Mouse (Mus musculus) heart, adult 11 months (tissue): ENCODE measurements around the gene Daxx.
"Not testable (repeated sequence)": the region's sequence is repeated elsewhere in the genome, so short reads cannot be mapped to it uniquely, and the experiment has no call there.

Experiments
- DNase-seq: peaks from one replicate; pipeline ENCODE4 v3.0.0; 2022

The Daxx gene

DNA sequence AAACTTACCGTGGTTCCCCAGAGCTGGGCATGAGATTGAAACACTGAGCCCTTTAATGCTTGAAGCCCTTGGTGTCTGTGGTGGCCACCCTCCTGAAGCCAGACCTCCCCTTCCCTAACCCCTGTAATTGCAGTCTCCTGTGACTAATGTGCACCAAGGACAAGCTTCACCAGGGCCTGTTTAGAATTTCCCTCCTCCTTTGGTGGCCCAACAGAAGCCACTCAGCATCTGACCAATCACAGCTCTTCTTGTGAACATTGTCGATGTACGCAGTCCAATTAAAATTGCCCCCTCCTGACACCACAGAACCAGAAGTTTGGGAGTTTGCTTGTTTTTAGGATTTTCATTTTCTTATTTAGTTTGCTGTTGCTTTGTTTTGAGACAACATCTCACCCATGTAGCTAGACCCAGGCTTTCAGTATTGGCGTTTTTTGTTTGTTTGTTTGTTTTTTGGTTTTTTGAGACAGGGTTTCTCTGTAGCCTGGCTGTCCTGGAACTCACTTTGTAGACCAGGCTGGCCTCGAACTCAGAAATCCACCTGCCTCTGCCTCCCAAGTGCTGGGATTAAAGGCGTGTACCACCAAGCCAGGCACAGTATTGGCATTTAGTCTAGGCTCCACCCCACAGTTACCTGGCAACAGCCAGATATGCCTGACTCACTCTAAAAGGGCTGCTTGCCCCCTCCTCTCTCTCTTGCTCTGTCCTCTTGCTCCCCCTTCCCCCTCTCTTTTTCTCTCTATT lies 5.1 kb upstream of the Daxx start:
- DNase-seq, result not testable (repeated sequence)

DNA sequence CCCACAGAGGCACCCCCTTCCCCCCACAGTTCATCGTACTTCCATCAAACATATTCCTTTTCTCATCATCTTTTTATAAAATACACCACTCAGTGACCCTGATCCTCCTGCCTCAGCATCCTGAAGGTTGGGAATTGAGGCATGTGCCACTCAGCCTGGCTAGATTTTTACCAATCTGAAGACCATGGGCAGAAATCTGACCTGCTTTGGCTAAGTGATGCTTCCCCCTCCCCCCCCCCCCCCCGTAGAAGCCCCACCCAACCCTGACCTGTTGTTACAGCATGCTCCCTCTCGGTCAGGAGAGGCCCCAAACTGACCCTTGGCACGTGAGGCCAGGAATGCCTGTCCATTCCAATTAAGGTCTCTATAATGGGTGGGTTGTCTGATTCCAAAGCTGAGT lies 4.4 kb upstream of the Daxx start, which contains the start of gene Platr17:
Platr17 (plus strand) TSS at position 301 of the 400 bp plus-strand sequence.
- DNase-seq, result not testable (repeated sequence)

- DNase-seq, result peak; percentile 96
Measured at GRCm38 (mm10) chr17:33908331-33909076, 710 bp upstream of the Daxx start.

GRCm38 (mm10) chr17:33909869-33910250 lies 646 bp downstream of the Daxx start:
- peak; percentile 97 for DNase-seq

DNA sequence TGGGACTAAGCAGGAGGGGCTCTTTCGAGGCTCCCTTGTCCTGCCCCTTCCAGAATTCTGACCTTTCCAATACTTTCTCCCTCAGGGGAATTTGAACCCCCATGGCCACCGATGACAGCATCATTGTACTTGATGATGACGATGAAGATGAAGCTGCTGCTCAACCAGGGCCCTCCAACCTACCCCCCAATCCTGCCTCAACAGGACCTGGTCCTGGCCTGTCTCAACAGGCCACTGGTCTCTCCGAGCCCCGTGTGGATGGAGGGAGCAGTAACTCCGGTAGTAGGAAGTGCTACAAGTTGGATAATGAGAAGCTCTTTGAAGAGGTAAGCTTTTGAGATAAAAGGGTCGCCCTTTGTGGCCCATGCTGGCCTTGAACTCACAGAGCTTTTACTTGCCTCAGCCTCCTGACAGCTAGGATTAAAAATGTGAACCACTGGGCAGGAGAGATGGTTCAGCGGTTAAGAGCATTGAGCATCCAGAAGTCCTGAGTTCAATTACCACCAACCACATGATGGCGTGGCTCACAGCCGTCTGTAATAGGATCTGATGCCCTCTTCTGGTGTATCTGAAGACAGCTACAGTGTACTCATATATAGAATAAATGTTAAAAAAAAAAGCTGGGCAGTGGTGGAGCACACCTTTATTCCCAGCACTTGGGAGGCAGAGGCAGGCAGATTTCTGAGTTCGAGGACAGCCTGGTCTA lies 1.3 kb downstream of the Daxx start:
- peak; percentile 93 for DNase-seq

- DNase-seq, result peak; percentile 94
Measured at GRCm38 (mm10) chr17:33911052-33911812, 2.0 kb downstream of the Daxx start.

DNA sequence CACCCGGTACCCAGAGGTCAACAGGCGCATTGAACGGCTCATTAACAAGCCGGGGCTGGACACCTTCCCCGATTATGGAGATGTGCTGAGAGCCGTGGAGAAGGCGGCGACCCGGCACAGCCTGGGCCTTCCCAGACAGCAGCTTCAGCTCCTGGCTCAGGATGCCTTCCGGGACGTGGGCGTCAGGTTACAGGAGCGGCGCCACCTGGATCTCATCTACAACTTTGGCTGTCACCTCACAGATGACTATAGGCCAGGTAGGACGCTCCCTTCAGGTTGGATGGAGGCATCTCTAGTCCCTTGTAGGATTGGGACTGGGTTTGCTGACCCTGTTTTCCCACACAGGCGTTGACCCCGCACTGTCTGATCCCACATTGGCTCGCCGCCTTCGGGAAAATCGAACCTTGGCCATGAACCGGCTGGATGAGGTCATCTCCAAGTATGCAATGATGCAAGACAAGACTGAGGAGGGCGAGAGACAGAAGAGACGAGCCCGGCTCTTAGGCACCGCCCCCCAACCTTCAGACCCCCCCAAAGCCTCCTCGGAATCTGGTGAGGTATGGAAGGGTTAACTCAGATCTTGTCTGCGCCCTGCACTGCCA lies 2.7 kb downstream of the Daxx start:
- DNase-seq, result peak; percentile 92

GRCm38 (mm10) chr17:33913264-33913663 lies 4.0 kb downstream of the Daxx start:
- DNase-seq, result no peak

DNA sequence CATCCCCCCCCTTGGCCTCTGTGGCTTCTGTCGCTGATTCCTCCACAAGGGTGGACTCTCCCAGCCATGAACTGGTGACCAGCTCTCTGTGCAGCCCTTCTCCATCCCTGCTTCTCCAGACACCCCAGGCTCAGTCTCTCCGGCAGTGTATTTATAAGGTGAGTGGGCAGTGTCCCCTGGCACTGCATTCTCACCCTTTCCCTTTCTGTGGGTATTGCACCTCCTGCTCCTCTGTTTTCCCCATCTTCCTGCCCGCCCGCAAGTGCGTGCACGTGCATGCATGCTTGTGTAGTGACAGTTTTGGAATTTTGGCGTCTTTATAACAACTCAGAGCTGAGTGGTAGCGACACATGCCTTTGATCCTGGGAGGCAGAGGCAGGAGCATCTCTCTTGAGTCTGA lies 4.7 kb downstream of the Daxx start:
- DNase-seq, result peak; percentile 90

- DNase-seq, result peak; percentile 95
Measured at GRCm38 (mm10) chr17:33914969-33915391, 5.8 kb downstream of the Daxx start.

- peak; percentile 100 for DNase-seq
Measured at GRCm38 (mm10) chr17:33915671-33916250, 6.5 kb downstream of the Daxx start, which contains the start of the genes Tapbp and Zbtb22. Tapbp (plus strand) TSS chr17:33915899. Zbtb22 (plus strand) TSS chr17:33915904.

- peak; percentile 98 for DNase-seq
Measured at GRCm38 (mm10) chr17:33916294-33916693, 7.1 kb downstream of the Daxx start.

DNA sequence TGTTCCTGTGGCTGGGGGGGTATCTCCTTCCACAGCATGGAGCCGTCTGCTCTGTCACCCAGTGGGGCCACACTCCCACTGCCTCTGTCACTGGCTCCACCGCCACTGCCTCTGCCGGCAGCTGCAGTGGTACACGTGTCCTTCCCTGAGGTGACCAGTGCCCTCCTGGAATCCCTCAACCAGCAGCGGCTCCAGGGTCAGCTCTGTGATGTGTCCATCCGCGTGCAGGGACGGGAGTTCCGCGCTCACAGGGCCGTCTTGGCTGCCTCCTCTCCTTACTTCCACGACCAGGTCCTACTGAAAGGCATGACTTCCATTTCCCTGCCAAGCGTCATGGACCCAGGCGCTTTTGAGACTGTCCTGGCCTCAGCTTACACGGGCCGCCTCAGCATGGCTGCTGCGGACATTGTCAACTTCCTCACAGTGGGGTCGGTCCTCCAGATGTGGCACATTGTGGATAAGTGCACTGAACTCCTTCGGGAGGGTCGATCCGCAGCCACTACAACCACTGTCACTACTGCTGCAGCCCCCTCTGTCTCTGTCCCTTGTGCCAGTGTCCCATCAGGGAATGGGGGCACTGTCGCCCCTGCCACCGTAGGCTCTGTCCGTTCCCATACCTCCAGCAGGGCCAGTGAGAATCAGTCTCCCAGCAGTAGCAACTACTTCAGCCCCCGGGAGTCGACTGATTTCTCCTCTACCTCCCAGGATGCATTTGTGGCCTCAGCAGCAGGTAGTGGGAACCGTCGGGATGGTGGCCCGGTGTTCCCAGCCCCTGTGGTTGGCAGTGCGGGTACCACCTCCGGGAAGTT lies 7.8 kb downstream of the Daxx start:
- peak; percentile 96 for DNase-seq

DNA sequence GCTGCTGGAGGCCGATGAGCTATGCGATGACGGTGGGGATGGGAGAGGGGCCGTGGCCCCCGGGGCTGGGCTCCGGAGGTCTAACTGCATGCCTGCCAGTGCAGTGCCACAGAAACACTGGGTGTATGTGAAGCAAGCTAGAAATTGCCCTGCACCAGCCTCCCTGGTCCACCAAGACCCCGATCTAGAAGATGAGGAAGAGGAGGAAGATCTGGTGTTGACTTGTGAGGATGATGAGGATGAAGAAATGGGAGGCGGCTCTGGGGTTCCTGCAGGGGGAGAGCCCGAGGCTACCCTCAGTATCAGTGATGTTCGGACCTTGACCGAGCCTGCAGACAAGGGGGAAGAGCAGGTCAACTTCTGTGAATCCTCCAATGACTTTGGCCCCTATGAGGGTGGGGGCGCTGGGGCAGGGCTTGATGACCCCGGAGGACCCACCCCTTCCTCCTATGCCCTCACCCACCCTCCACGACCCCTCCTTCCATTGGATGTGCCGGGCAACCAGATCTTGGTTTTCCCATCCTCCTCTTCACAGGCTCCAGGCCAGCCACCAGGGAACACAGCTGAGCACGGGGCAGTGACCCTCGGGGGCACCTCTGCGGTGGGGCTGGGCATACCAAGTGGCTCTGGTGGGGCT lies 8.6 kb downstream of the Daxx start:
- peak; percentile 96 for DNase-seq

DNA sequence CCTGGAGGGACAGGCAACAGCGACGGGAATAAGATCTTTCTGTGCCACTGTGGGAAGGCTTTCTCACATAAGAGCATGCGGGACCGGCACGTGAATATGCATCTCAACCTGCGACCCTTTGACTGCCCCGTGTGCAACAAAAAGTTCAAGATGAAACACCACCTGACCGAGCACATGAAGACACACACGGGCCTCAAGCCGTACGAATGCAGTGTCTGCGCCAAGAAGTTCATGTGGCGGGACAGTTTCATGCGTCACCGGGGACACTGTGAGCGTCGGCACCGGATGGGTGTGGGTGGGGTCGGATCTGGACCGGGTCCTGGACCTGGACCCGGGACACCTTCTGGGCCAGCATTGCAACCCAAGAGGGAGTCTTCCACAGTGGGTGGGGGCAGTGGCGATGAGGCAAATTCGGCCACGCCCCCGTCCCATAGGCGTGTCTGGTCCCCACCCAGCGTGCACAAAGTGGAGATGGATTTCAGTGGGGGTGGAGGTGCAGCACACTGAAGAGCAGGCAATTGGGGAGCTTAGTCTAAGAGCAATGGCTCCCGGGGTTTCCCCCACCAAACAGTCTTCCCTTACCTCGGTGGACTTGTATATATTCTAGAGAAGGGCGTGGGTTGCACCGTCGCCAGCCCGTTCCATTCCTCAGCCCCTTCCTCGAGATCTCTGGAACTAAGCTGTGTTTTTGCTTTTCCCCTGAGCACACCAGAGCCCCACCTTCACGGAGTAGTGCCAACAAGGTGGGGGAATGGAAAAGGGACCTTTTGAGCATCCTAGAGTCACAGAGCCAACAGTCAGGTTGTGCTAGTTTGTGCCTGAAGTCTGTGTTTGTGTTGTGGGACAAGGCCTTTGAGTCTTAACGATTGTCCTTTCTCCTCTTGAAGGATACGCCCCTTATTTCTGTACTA lies 9.3 kb downstream of the Daxx start:
- peak; percentile 97 for DNase-seq

DNA sequence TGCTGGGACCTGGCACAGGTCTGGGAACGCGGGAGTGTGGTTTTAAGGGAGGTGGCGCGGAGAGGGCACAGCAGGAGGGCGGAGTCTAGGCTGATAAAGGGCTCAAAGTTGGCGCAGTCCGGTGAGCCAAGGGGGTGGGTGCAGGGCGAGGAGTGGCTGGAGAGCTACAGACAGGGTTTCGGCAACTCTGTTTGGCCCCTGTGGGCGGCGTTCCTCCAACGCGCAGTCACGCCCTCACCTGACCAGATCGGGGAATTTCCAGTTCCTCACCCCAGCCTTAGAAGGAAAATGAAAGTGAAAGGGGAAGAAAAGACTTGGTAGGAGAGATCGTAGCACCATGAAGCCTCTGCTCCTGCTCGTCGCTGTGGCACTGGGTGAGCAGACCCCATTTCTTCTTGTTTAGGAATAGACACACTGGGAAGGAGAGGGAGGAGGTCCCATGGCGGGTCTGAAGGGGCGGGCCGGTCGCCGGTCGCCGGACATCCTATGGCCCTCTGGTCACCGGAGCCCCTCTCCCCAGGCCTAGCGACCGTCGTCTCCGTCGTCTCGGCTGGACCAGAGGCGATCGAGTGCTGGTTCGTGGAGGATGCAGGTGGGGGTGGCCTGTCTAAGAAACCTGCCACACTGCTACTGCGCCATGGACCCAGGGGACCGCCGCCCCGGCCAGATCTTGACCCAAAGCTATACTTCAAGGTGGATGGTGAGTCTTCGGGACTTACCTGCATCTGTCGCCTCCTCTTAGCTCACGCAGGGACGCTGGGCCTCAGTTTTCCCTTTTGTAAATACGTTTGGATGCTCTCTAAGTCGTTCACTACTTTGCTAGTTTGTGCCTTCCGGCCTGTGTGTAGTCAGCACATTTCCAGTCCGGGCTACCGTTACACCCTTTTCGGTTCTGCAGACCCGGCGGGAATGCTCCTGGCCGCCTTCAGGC lies 10.4 kb downstream of the Daxx start:
- peak; percentile 99 for DNase-seq

GRCm38 (mm10) chr17:33920282-33921097 lies 11.3 kb downstream of the Daxx start:
- peak; percentile 98 for DNase-seq
